Mouse (Mus musculus): ENCODE data around the gene Tia1.
"Not testable (repeated sequence)": the region's sequence is repeated elsewhere in the genome, so short reads cannot be mapped to it uniquely, and the experiment has no call there.

Tia1 gene

GRCm38 (mm10) chr6:86404100-86404861 lies at the start of gene Tia1:
TSS of gene Tia1 (plus strand) at chr6:86404219.
- peak; percentile 97 for DNase-seq

- no peak for DNase-seq
These were observed 49.1 kb upstream of the Tia1 start for GRCm38 (mm10) chr6:86354948-86355347.

- no peak for DNase-seq
These were observed 47.1 kb upstream of the Tia1 start for GRCm38 (mm10) chr6:86356956-86357355.

DNA sequence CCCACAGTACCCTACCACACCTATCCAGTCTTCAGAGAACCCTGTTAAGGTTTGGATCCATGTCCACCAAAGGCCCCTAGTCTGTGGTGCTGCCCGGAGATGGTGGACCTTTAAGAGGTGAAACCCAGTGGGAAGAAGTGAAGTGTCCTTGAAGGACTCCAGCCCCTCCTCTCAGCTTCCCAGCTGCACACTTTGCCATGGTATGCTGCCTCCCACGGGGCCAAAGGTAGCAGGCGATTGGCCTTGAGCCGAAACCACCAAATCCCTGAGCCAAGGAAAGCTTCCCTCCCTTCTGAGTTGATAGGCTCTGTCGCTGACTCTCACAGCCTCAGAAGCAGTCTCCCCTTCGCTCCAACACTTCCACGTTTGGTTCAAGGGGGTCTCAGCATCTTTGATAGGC lies 43.3 kb upstream of the Tia1 start:
- no peak for DNase-seq

- DNase-seq: no peak
These were observed 42.6 kb upstream of the Tia1 start for GRCm38 (mm10) chr6:86361373-86361772.

DNA sequence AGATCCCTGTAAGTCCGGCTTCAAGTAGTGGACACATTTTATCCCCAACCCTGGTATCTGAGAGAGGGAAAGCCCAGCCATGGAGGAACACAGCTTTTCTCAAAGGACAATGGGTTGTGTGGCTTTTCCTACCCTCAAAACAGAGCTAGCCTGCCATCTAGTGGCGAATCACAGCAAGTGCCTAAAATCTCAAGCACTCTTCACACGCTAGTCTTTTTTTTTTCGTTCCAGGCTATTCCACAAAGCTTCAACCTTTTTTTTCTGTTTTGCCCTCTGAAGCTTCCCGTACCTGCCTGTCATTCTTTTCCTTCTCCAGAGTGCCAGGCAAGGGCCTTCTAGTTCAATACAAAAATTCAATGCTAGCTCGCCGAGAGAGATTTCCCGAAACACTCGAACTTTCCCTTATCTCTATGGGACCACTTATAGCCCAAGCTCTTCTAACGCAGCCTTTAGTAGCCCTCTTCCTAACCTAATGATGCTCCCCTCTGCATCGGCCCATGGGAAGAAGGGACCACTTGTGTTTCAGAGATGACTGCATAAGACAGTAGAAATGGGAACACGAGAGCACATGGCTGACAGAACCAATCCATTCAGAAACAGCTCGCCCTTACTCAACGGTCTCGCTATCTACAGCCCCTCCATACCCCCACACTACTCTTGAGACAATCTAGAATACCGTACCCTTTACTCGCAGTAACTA lies 39.4 kb upstream of the Tia1 start:
- DNase-seq: peak; percentile 82

DNA sequence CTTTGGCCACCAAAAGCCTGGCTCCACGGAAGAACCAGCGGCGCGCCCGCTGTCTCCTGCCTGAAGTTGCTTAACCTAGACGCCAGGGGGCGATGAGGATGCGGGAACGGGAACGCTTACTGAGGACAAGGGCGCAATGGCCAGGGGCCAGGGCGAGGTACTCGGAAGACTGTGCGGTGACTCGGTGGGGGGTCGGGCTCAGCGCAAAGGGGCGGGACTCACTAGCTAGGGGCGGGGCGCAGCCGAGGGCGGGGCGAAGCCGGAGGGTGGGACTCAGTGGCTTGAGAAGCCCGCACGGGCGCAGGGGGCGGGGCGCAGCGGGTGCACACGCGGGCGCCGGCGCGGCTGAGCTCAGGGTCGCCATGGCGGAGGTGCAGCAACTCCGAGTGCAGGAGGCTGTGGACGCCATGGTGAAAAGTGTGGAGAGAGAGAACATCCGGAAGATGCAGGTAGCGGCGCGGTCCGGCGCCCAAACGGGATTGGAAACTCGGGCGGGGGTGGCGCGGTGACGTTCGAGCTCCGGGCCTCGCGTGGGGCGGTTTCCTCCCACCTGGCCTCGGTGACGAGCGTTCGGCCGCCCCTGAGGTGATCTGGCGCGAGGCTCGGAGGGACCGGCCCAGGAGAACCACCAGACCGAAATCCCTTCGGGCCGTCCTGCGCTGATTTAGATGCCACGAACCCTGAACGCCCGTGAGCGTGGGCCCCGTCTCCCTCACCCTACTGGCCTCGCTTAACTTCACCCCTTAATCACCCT lies 38.5 kb upstream of the Tia1 start, which contains the start of gene Fam136a:
Fam136a (plus strand) TSS at position 276 of the 754 bp plus-strand sequence.
- peak; percentile 98 for DNase-seq

- peak; percentile 32 for DNase-seq
These were observed 37.7 kb upstream of the Tia1 start for GRCm38 (mm10) chr6:86366125-86366852.

- no peak for DNase-seq
These were observed 37.2 kb upstream of the Tia1 start for GRCm38 (mm10) chr6:86366853-86367249.

- DNase-seq: no peak
These were observed 35.5 kb upstream of the Tia1 start for GRCm38 (mm10) chr6:86368479-86368878.

DNA sequence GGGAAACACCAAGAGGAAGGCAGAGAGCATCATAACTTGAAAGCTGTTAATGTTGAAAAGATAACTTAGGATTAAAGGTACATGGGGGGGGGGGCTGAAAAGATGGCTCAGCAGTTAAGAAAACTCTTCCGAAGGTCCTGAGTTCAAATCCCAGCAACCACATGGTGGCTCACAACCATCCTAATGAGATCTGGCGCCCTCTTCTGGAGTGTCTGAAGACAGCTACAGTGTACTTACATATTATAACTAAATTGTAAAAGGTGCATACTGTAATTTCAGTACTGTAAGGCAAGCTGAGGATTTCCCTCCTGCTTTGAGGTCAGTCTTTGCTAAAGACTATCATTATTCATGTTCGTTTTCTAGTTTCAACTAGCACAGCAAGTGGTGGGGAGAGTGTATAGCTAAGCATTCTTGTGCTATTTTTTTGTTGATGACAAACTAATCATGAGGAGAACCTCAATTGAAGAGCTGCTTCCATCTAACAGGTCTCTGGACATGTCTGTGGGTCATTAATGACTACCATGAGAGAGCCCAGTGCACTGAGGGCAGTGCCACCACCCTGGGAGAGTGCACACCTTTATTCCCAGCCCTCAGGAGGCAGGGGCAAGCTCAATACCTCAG lies 33.8 kb upstream of the Tia1 start:
- no peak for DNase-seq

DNA sequence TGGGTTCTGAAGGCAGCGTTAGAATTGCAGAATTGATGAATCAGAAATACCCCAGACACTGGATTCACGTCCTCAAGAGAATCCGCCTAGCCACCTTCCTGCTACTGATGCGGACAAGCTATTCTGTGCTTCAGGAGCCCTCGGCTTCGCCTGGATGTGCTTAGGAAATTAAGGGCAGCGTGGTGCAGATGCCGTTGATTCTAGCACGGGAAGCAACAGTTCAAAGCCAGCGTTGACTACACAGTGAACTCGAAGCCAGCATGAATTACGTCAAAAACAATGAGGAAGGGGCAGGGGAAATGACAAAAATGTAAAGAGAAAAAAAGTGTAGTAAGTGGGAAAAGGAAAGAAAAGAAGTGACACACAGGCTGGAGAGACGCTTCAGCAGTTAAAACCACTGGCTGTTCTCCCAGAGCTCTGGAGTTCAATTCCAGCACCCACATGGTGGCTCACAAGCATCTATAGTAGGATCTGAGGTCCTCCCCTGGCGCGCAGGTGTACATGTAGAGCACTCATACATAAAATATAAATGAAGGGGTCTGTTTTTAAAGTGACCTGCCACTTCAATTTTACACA lies 33.2 kb upstream of the Tia1 start, which contains the start of gene Snrpg:
Snrpg (plus strand) TSS at position 541 of the 576 bp plus-strand sequence.
- no peak for DNase-seq

GRCm38 (mm10) chr6:86371340-86371911 lies 32.6 kb upstream of the Tia1 start:
- DNase-seq: peak; percentile 96

- no peak for DNase-seq
These were observed 32.0 kb upstream of the Tia1 start for GRCm38 (mm10) chr6:86371950-86372516.

GRCm38 (mm10) chr6:86373556-86373955 lies 30.5 kb upstream of the Tia1 start:
- DNase-seq: no peak

GRCm38 (mm10) chr6:86378341-86378740 lies 25.7 kb upstream of the Tia1 start:
- DNase-seq: no peak

DNA sequence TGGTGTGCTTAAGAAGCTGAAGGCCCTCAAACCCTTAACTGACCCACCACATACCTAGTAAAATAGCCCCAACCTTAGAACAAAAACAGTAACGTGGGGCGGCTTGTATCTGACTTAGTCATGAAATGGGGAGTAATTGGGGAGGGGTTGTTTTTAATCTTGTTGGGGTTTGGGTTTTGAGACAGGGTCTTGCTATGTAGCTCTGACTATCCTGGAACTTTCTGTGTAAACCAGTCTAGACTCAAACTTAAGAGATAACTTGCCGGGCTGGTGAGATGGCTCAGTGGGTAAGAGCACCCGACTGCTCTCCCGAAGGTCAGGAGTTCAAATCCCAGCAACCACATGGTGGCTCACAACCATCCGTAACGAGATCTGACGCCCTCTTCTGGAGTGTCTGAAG lies 23.9 kb upstream of the Tia1 start:
- DNase-seq: not testable (repeated sequence)

DNA sequence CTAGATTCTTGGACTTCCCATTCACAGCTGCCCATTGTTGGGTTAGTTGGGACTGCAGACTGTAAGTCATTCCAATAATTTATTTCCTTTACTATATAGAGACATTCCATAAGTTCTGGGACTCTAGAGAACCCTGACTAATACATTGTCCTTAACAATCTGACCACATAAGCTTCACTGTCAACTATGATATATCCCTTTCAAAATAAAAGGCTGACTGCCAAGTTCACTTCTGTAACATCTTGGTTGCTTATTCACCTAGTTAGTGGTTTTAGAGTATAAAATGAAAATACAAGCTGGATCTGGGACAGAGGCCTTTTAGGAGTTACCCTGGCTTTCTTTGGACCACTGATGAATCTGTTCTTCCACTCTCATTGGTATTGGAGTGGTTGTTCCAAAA lies 21.5 kb upstream of the Tia1 start:
- no peak for DNase-seq

GRCm38 (mm10) chr6:86383370-86383769 lies 20.6 kb upstream of the Tia1 start:
- no peak for DNase-seq

DNA sequence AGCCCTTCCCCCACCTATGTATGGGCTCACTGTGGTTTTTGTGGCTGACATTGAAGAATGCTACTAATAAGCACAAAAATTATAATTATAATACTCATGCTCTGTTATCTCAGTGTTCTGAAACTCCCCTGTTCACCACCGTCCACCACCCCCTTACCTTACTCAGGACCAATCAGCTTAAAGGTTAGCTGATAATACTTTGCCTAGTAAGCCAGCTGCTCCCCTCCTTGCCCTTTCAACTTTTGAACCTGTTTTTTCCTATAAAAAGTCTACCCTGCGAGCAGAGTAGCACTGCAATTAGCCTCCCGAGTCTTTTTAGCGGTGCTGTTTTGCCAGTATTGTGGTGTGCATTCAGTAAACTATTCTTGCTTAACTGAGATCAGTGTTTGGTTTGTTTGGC lies 19.3 kb upstream of the Tia1 start:
- no peak for DNase-seq

Data from lung, postnatal 14 days (tissue).